Mouse (Mus musculus): ENCODE data around the gene Vmn2r79.
"Not testable (repeated sequence)": the region's sequence is repeated elsewhere in the genome, so short reads cannot be mapped to it uniquely, and the experiment has no call there.

The Vmn2r79 gene

DNA sequence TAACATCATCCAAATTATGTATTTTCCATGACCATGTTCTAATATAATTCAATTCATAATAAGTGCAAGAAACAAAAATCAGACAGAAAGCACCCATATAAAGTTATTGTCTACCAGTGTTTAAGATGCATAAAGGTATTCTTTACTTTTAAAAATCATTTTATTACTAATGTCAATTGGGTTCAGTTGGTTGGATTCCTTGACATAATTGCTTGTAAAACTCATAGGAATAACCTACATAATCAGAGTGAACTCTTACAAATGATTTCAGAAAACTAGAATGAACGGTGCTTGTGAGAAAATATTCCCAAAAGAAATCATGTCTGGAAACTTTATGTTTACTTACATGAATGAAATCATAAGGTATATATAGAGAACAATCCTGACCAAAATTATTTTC is at the start of gene Vmn2r79:
TSS of gene Vmn2r79 (plus strand) at position 301 of the 400 bp plus-strand sequence.
- DNase-seq: not testable (repeated sequence)

DNA sequence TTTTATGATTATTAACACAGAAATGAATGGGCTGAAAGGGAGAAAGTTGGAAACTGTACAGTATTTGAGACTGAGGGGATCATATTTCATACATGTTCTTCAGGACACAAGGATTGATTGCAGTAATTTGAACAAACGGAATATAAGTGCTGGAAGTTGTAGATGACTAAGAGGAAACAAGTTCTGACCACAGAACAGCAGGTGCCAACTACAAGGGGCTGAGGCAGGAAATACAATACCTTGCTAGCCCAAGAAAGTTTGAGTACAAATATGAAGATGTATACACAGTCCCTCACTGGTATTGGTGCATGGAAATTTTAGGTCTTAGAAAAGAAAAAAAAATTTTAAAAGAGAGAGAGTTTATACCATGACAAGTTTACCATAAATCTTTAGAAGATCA is 1.2 kb upstream of the Vmn2r79 start:
- DNase-seq: no peak

DNA sequence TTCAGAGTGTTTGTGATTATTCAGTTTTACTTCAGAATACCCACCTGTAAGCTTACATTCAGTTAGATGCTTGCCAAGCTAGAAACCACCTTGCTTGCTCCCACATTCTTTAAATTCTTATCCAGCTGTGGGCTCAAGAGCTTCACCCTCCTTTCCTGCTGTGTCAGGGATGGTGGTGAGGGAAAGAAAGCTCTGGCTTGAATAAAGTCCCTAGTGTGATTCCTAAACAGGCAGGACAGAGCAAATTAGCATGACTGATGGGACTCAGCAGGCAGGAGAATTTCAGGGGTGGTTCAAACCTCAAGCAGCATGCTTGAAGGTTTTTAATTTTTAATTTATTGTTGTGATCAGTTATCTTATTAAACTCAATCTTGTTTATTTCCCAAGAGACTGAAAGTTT is 30.6 kb downstream of the Vmn2r79 start:
- not testable (repeated sequence) for DNase-seq

DNA sequence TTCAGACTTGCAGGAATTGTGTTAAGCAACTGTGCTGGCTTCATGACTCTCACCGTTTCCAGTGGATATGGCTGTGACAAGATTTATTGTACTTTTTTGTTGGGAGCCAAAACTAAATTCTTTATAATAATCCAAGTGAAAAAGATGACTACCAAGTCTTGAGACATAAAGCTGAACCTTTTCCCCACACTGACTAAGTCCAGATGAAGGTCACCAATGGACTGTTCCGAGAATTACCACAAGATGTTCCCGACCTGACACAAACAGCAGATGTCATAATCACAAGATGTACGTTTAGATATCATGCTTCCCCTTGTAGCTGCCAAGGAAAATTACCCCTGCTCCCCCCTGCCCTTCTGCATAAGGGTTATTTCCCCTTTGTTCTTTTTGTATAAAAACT is 67.7 kb downstream of the Vmn2r79 start:
- no peak for DNase-seq
